10 mouse cellular contexts compared by ENCODE assay signal in genomic region chr7:68682318-68682728, GRCm38 (mm10).
DNase-seq lines count a peak whose midpoint lies in the region; ATAC-seq lines count a peak whose summit lies in the region.
"Had no signal": no experiment of that assay in that cellular context is flagged by ENCODE, and none has a peak within 500 bp of the region (broad histone marks: within the 10 kb centered on the region; RNA-seq: fewer than 3 reads in every experiment).

No protein-coding gene starts in this region.

- no peak overlapping the region for H3K9ac ChIP-seq in kidney, embryonic 16.5 days (replicated peaks; ENCODE audit: low read length)
- no peak overlapping the region for H3K9ac ChIP-seq in heart, embryonic 16.5 days (ENCODE audit: low read length)
- H3K9ac ChIP-seq: liver, embryonic 13.5 days had no signal

- H3K9me3 ChIP-seq in kidney, embryonic 16.5 days (ENCODE audit: low read length) = no peaks in the 10 kb centered on the region
- no peaks in the 10 kb centered on the region for H3K9me3 ChIP-seq in heart, embryonic 16.5 days (replicated peaks; ENCODE audit: control insufficient read depth, low read length)
- H3K9me3 ChIP-seq: liver, embryonic 13.5 days had no signal

- peaks cover 18% of the 10 kb centered on the region for H3K4me1 ChIP-seq in kidney, embryonic 16.5 days (ENCODE audit: insufficient read depth, low read length)
- no peaks in the 10 kb centered on the region for H3K4me1 ChIP-seq in heart, embryonic 16.5 days (ENCODE audit: control insufficient read depth, insufficient read depth, low read length)

- H3K4me3 ChIP-seq in kidney, embryonic 16.5 days (ENCODE audit: low read length) = no peak overlapping the region
- no peak overlapping the region for H3K4me3 ChIP-seq in heart, embryonic 16.5 days (ENCODE audit: low read length)
- H3K4me3 ChIP-seq: liver, embryonic 13.5 days had no signal

- no peak overlapping the region for H3K4me2 ChIP-seq in kidney, embryonic 16.5 days (replicated peaks; ENCODE audit: low read depth, low read length)
- H3K4me2 ChIP-seq in heart, embryonic 16.5 days (ENCODE audit: low read depth, low read length) = peak overlapping the region; percentile 23; the same call in 1 of the 2 replicates
- H3K4me2 ChIP-seq: liver, embryonic 13.5 days had no signal

- no peaks in the 10 kb centered on the region for H3K36me3 ChIP-seq in kidney, embryonic 16.5 days (ENCODE audit: insufficient read depth, low read length)
- no peaks in the 10 kb centered on the region for H3K36me3 ChIP-seq in heart, embryonic 16.5 days (ENCODE audit: control insufficient read depth, insufficient read depth)
- H3K36me3 ChIP-seq: liver, embryonic 13.5 days had no signal

- no peaks in the 10 kb centered on the region for H3K27me3 ChIP-seq in kidney, embryonic 16.5 days (ENCODE audit: insufficient read depth, low read length)
- H3K27me3 ChIP-seq in heart, embryonic 16.5 days (ENCODE audit: control insufficient read depth, insufficient read depth, low read length) = no peaks in the 10 kb centered on the region
- H3K27me3 ChIP-seq: liver, embryonic 13.5 days; Patski had no signal

- H3K27ac ChIP-seq in kidney, embryonic 16.5 days (ENCODE audit: low read length) = no peak overlapping the region
- no peak overlapping the region for H3K27ac ChIP-seq in heart, embryonic 16.5 days (ENCODE audit: low read length)
- H3K27ac ChIP-seq: liver, embryonic 13.5 days had no signal

- 54% methylated on average over 6 of the region's 6 CpGs for WGBS in kidney, embryonic 16.5 days
- WGBS in heart, embryonic 16.5 days = 58% methylated on average over 6 of the region's 6 CpGs

- ATAC-seq in kidney, embryonic 16.5 days (ENCODE audit: low FRiP score, low TSS enrichment) = no peak
- no peak for ATAC-seq in heart, embryonic 16.5 days (replicated peaks; ENCODE audit: extremely low read depth, insufficient read depth, low FRiP score)
- ATAC-seq in CD4-positive, CD25-positive, alpha-beta regulatory T cell, adult 4 months = no peak
- ATAC-seq: Patski had no signal

- peak; percentile 20 for DNase-seq in kidney, adult 18-20 months
- DNase-seq in fibroblast of lung, adult 2 months (ENCODE audit: low read depth) = peak; percentile 49
- DNase-seq in lung, postnatal 14 days = peak; percentile 27
- DNase-seq in spleen, postnatal 10 days (ENCODE audit: low spot score in 2 of 2) = no peak
- no peak for DNase-seq in right cerebral cortex, postnatal 4 days
- DNase-seq: liver, embryonic 13.5 days had no signal

Comparison
In these comparisons a context has a peak if more than half of its experiments do, and no peak if none do; other contexts are left out.
1. DNase-seq: peak in kidney, adult 18-20 months (single experiment), fibroblast of lung, adult 2 months (single experiment) and lung, postnatal 14 days (single experiment); none in spleen, postnatal 10 days (0 of 2) and right cerebral cortex, postnatal 4 days (single experiment).